Mouse (Mus musculus) testis, adult 2 months (tissue): ENCODE results near the gene Nme4.

Experiments
- CTCF ChIP-seq: fragments of 200-500 bp; IDR thresholded peaks from 2 replicates; pipeline ENCODE4 v1.5.1; 2012; ENCODE audit warnings: low read depth, mild to moderate bottlenecking, inconsistent platforms, low read length, moderate library complexity; ENCODE audit not compliant: control insufficient read depth, insufficient read depth, insufficient replicate concordance
- POLR2A ChIP-seq: fragments of 200-500 bp; IDR thresholded peaks from 2 replicates; pipeline ENCODE4 v1.6.1; 2012; ENCODE audit warnings: low read depth, mild to moderate bottlenecking, inconsistent platforms, low read length, moderate library complexity; ENCODE audit not compliant: control insufficient read depth

GRCm38 (mm10) chr17:26142796-26143195 lies 47.4 kb upstream of the Nme4 start:
- no peak for TF ChIP-seq CTCF
- TF ChIP-seq POLR2A = no peak
